Mouse (Mus musculus) spleen, adult 2 months (tissue): ENCODE results near the gene Myh6. TPM values are rescaled to one million over a fixed set of nuclear protein-coding genes. Genes with fewer than 3 reads are reported as not detected.
"Not testable (repeated sequence)": the region's sequence is repeated elsewhere in the genome, so short reads cannot be mapped to it uniquely, and the experiment has no call there.

Experiments
- DNase-seq, 2 experiments: peaks; one replicate each; pipeline versions ENCODE4 v3.0.0 to v3.0.0-alpha.2; 2012 to 2021; ENCODE audit warnings: low spot score in 2 of 2, low read depth in 1 of 2
- H3K27ac ChIP-seq: fragments of 200-500 bp; 2 replicates; pipeline ENCODE4 v1.5.1; 2012; ENCODE audit warnings: low read length, inconsistent platforms; ENCODE audit not compliant: insufficient read depth
- H3K27me3 ChIP-seq: fragments of 200-500 bp; 2 replicates; pipeline ENCODE4 v1.6.1; 2012; ENCODE audit warnings: mild to moderate bottlenecking, moderate library complexity, low read length, inconsistent platforms; ENCODE audit not compliant: control insufficient read depth, insufficient read depth
- H3K36me3 ChIP-seq: fragments of 200-500 bp; 2 replicates; pipeline ENCODE4 v1.6.1; 2012; ENCODE audit warnings: mild to moderate bottlenecking, low read length, inconsistent platforms; ENCODE audit not compliant: control insufficient read depth, insufficient read depth
- H3K4me1 ChIP-seq: fragments of 200-500 bp; 2 replicates; pipeline ENCODE4 v1.6.1; 2011; ENCODE audit warnings: inconsistent platforms; ENCODE audit not compliant: control insufficient read depth, insufficient read depth, insufficient read length
- H3K4me3 ChIP-seq: fragments of 200-500 bp; 2 replicates; pipeline ENCODE4 v1.5.1; 2011; ENCODE audit warnings: mild to moderate bottlenecking, inconsistent platforms; ENCODE audit not compliant: insufficient read depth, insufficient read length; ENCODE audit errors: extremely low read depth
- CTCF ChIP-seq: fragments of 200-500 bp; IDR thresholded peaks from 2 replicates; pipeline ENCODE4 v1.5.1; 2011; ENCODE audit warnings: mild to moderate bottlenecking, inconsistent platforms; ENCODE audit not compliant: insufficient read depth, insufficient read length, insufficient replicate concordance; ENCODE audit errors: extremely low read depth
- POLR2A ChIP-seq: fragments of 200-500 bp; IDR thresholded peaks from 2 replicates; pipeline ENCODE4 v1.6.1; 2011; ENCODE audit warnings: low read depth, low read length, inconsistent platforms
- WGBS: fragments of 180-500 bp; shearing (Covaris S2); methylation state at CpG from one replicate; pipeline ENCODE4 v1.1.7; 2018; 5-methylcytosine and 5-hydroxymethylcytosine counted together
- polyA plus RNA-seq: library from polyadenylated mRNA; depleted of rRNA; stranded (reverse); fragments of >200 nt; gene quantifications from 2 replicates; pipeline ENCODE4 v1.2.3, GENCODE M21; 2012

Gene Myh6
- polyA plus RNA-seq, 1 experiment: 0.61 TPM

- Histone ChIP-seq H3K27me3 (no peaks in the 10 kb centered on the region), H3K4me1 (no peaks in the 10 kb centered on the region; the same call in none of the 2 replicates), H3K4me3 (no peak overlapping the region), H3K36me3 (no peaks in the 10 kb centered on the region), H3K27ac (no peak overlapping the region)
- WGBS: 34% methylated on average over 10 of the region's 10 CpGs
- DNase-seq: no peak
- no peak for TF ChIP-seq POLR2A
- no peak for TF ChIP-seq CTCF
Measured at GRCm38 (mm10) chr14:54960769-54961168, 6.0 kb downstream of the Myh6 start.

GRCm38 (mm10) chr14:54959853-54960613, 6.7 kb downstream of the Myh6 start:
- not testable (repeated sequence) for H3K36me3 ChIP-seq, H3K27ac ChIP-seq, H3K27me3 ChIP-seq, H3K4me1 ChIP-seq, DNase-seq, H3K4me3 ChIP-seq
- 82% methylated on average over 12 of the region's 12 CpGs for WGBS

DNA sequence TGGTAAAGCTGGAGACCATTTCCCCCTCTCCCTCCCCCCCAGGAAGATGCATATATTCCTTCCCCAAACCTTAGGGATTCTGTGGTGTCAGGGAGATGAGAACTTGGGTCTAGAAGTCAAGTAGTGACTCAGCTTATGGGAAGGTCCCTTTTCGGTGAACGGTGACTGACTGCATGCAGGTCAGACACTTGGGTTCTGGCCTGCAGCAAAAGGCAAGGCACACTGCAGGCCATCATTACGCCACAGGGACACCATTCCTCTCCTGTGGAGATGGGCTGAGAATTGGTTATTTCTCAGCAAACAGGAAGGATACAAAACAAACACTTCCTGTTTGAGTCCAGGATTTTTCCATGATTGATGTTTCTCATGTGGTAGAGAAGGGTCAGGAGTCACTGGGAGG, 7.5 kb downstream of the Myh6 start:
- H3K36me3 ChIP-seq: no peaks in the 10 kb centered on the region
- no peaks in the 10 kb centered on the region; the same call in none of the 2 replicates for H3K4me1 ChIP-seq
- H3K27ac ChIP-seq: no peak overlapping the region
- H3K4me3 ChIP-seq: no peak overlapping the region
- 89% methylated on average over 3 of the region's 3 CpGs for whole genome bisulfite sequencing
- no peaks in the 10 kb centered on the region for H3K27me3 ChIP-seq
- no peak for DNase-seq
- TF ChIP-seq POLR2A (no peak), CTCF (no peak)

DNA sequence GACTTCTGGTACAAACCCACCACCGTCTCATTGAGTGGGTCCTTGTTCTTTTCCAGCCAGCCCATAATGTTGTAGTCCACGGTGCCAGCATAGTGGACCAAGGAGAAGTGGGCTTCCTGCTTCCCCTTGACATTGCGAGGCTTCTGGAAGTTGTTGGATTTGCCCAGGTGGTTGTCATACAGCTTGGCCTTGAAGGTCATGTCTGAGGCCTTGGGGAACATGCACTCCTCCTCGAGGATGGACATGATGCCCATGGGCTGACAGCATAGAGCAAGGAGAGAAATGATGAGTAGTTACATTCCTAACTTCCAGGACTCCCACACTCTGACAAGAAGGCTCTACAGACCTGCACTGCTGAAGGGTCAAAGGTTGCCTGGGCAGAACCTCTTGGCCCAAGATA, 8.2 kb downstream of the Myh6 start:
- no peak for DNase-seq
- Histone ChIP-seq H3K36me3 (no peaks in the 10 kb centered on the region), H3K27me3 (no peaks in the 10 kb centered on the region), H3K27ac (no peak overlapping the region), H3K4me3 (no peak overlapping the region), H3K4me1 (no peaks in the 10 kb centered on the region; the same call in none of the 2 replicates)
- TF ChIP-seq POLR2A (no peak), CTCF (no peak)
- 74% methylated on average over 4 of the region's 4 CpGs for WGBS

DNA sequence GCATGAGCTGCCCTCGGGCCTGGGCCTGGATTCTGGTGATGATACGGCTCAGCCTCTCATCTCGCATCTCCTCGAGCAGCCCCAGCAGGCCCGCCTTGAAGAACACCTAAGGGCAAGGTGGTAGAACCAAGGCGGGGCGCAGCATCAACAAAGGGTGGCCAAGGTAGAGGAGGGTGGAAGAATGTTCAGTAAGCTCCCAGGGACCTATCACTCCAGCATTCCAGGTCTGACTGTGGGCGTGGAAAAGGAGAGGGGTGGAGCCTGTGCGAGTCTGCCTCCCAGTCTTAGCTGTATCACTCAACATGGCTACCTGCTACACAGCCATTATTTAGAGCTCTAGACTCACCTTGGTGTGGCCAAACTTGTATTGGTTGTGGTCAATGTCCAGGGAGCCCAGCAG, 10.2 kb downstream of the Myh6 start:
- H3K4me1 ChIP-seq: no peaks in the 10 kb centered on the region; the same call in none of the 2 replicates

GRCm38 (mm10) chr14:54955481-54955880, 11.2 kb downstream of the Myh6 start:
- no peaks in the 10 kb centered on the region for H3K4me1 ChIP-seq
- DNase-seq: no peak
- no peaks in the 10 kb centered on the region for H3K36me3 ChIP-seq
- WGBS: 83% methylated on average over 3 of the region's 3 CpGs
- no peak overlapping the region for H3K4me3 ChIP-seq
- no peaks in the 10 kb centered on the region for H3K27me3 ChIP-seq
- no peak overlapping the region for H3K27ac ChIP-seq
- TF ChIP-seq CTCF (no peak), POLR2A (no peak)

More for the DNA sequence above, 10.2 kb downstream of the Myh6 start:
- H3K27ac ChIP-seq: no peak overlapping the region
- no peaks in the 10 kb centered on the region for H3K36me3 ChIP-seq
- no peak for TF ChIP-seq CTCF
- no peak for TF ChIP-seq POLR2A
- WGBS: 86% methylated on average over 9 of the region's 9 CpGs
- H3K27me3 ChIP-seq: no peaks in the 10 kb centered on the region
- no peak overlapping the region for H3K4me3 ChIP-seq
- DNase-seq: no peak

GRCm38 (mm10) chr14:54954474-54954873, 12.3 kb downstream of the Myh6 start:
- no peak overlapping the region for H3K4me3 ChIP-seq
- WGBS: 77% methylated on average over 3 of the region's 3 CpGs

More at GRCm38 (mm10) chr14:54954474-54954873, 12.3 kb downstream of the Myh6 start:
- no peak for DNase-seq
- TF ChIP-seq CTCF (no peak), POLR2A (no peak)
- no peaks in the 10 kb centered on the region for H3K4me1 ChIP-seq
- H3K36me3 ChIP-seq: no peaks in the 10 kb centered on the region
- no peaks in the 10 kb centered on the region for H3K27me3 ChIP-seq
- H3K27ac ChIP-seq: no peak overlapping the region
